Mouse (Mus musculus): ENCODE measurements around the gene Zc3h6.
"Not testable (repeated sequence)": the region's sequence is repeated elsewhere in the genome, so short reads cannot be mapped to it uniquely, and the experiment has no call there.

Gene Zc3h6

GRCm38 (mm10) chr2:128966641-128967580, at the start of gene Zc3h6:
Zc3h6 (plus strand) TSS chr2:128967402.
- DNase-seq (ENCODE audit: low spot score in 2 of 2), result peak; percentile 98 to 99

- no peak for DNase-seq (ENCODE audit: low spot score in 2 of 2)
Observed at GRCm38 (mm10) chr2:128924799-128925198, 42.4 kb upstream of the Zc3h6 start.

GRCm38 (mm10) chr2:128928446-128928845, 38.8 kb upstream of the Zc3h6 start:
- DNase-seq (ENCODE audit: low spot score in 2 of 2), result no peak

GRCm38 (mm10) chr2:128930704-128931103, 36.5 kb upstream of the Zc3h6 start:
- no peak for DNase-seq (ENCODE audit: low spot score in 2 of 2)

GRCm38 (mm10) chr2:128936256-128936655, 30.9 kb upstream of the Zc3h6 start:
- DNase-seq (ENCODE audit: low spot score in 2 of 2), result no peak

DNA sequence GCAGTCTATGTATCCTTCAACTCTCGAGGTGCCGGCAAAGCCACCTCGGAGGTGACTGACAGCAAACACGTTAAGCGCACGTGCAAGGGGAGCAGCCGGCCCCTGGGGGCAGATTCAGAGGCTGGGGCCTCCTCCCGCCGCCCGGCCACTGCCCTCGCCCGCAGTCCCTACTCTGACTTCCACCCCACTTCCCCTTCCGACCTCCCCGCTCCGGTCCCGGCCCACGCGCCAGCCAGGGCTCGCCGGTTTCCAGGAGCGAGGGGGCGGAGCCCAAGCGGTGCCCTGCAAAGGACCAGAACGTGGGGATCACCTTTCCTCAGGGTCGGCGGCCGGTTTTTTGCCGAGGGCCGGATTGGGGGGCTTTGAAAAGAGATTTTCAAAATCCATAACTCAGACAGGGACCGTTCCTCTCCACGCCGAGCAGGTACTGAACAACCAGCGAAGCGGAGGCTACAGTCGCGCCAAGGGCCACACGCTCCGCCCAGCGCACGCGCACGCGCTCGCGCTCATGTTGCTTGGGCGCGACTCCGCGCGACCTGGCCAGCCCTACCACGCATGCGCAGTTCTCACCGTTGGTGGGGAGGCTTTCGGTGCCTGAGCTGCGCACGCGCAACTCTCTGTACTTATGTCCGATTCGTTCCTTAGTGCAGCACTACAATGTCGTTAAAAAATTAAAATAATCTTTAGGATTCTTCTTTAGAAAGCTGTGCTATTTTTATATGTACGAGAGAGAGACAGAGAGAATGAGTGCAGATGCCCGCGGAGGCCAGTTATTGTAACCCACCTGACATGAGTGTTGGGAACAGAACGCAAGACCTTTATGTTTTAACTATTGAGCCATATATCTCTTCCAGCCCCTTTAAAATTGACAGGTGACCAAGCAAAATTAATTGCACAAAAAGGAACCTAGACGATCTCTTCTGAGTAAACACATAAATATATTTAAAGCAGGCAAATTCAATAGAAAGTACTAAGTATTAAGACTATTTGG, 23.4 kb upstream of the Zc3h6 start, which contains the start of gene Zc3h8:
Zc3h8 (minus strand) TSS at position 540 of the 991 bp plus-strand sequence.
- DNase-seq (ENCODE audit: low spot score in 2 of 2), result peak; percentile 97 to 100

- DNase-seq (ENCODE audit: low spot score in 2 of 2), result no peak
Observed at GRCm38 (mm10) chr2:128947962-128948588, 19.1 kb upstream of the Zc3h6 start.

DNA sequence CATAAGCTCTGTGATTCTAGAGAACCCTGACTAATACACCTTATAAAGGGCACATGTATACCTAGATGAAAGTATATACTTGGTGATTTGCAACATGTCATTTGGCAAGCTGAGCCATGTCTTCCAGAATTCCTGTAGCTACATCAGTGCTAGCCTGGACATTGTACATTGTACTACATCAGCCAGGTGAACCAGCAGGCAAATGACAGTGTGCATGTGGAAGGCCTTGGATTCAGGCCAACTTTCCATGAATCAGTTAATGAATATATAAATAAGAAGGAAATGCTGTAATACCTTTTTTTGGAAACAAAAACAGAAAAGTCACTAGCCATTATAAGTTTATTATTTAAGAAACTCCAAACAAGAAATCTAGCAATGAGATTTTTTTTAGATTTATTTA, 13.0 kb upstream of the Zc3h6 start:
- DNase-seq (ENCODE audit: low spot score in 2 of 2), result no peak

GRCm38 (mm10) chr2:128965505-128966105, 1.6 kb upstream of the Zc3h6 start:
- DNase-seq (ENCODE audit: low spot score in 2 of 2), result no peak

GRCm38 (mm10) chr2:128966236-128966635, 966 bp upstream of the Zc3h6 start:
- DNase-seq (ENCODE audit: low spot score in 2 of 2), result no peak

DNA sequence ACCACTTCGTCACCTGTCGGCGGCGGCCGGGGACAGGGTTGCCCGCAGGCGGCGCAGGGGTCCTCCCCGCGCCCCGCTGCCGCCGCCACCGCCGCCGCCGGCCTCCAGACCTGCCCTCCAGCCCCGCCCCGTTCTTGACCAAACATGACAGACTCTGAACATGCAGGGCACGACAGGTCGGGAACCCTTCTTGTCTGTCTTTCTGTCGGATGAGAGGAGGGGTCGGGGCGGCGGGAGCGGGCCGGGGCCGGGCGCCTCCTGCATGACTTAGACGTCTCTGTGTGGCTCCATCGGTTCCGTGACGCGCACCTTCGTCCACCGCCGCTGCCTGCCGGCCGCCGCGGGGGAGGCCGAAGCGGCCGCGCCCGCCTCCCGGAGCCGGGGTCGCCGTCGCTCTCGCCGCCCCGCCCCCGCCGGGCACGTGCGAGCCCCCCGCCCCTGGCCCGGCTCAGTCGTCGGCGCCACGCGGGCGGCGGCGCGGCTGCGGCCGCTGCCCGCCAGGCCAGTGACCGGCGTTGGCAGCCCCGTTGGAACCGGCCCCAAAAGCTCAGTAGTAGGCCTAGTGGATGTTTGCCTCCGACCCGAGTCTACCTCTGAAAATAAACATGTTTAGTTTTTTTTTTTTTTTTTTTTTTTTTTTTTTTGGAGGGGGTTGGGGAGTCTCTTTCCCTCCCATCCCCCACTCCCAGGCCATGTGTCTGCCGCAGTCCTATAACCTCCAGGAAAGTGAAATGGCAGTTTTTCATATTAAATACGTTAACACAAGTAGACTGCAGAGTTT, 649 bp downstream of the Zc3h6 start, which contains the start of gene Gm10762:
Gm10762 (minus strand) TSS at position 65 of the 781 bp plus-strand sequence.
- peak; percentile 82 to 92 for DNase-seq (ENCODE audit: low spot score in 2 of 2)

DNA sequence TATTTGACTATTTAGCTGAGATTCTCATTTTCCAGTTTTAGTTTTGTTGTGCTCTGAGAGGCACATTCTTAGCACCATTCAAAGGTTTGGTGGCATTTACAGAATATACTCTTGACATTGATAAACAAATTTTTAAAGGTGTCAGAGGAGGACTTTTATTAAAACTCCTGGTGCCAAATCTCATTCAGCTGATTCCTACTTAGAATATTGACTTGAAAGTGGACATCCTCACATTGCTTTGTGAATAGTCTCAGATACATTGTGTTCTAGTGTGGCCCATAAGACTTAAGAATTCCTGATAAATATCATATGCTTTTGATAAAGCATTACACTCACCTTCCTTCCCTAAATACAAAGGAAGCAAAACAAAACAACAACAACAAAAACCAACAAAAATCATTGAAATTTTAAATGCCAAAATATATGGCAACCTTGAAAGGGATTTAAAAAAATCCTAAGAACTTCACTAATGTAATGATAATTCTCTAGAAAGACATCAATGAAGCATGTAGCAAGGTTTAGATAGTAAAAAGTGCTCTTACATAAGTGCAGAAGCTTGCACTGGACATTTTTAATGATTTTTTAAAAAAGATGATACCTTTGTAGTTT, 1.4 kb downstream of the Zc3h6 start:
- no peak for DNase-seq (ENCODE audit: low spot score in 2 of 2)

GRCm38 (mm10) chr2:128972301-128972700, 5.1 kb downstream of the Zc3h6 start:
- no peak for DNase-seq (ENCODE audit: low spot score in 2 of 2)

GRCm38 (mm10) chr2:128975572-128975971, 8.4 kb downstream of the Zc3h6 start:
- DNase-seq (ENCODE audit: low spot score in 2 of 2), result no peak

- DNase-seq (ENCODE audit: low spot score in 2 of 2), result no peak
Observed at GRCm38 (mm10) chr2:128984746-128985145, 17.5 kb downstream of the Zc3h6 start.

DNA sequence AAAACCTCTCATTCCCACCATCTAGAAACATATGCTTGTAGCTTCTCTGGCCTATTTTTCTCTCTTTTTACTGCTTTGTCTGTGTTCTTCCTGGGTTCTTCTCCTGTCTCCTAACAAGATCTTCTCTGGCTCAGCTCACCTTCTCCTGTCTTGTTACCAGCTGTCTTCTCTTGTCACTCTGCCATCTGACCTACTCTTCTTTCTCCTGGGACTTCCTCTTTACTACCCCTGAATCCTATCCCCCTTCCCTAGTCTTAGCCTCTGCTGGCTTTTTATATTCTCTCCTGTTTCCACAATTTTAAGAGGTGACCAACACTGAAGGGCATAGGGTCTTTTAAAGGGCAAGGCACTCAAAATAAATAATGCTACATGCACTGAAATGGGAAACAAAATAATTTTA, 37.7 kb downstream of the Zc3h6 start:
- DNase-seq (ENCODE audit: low spot score in 2 of 2), result no peak

GRCm38 (mm10) chr2:129006194-129006749, 39.1 kb downstream of the Zc3h6 start:
- no peak for DNase-seq (ENCODE audit: low spot score in 2 of 2)

- DNase-seq (ENCODE audit: low spot score in 2 of 2), result not testable (repeated sequence)
Observed at GRCm38 (mm10) chr2:129008867-129009266, 41.7 kb downstream of the Zc3h6 start.

DNA sequence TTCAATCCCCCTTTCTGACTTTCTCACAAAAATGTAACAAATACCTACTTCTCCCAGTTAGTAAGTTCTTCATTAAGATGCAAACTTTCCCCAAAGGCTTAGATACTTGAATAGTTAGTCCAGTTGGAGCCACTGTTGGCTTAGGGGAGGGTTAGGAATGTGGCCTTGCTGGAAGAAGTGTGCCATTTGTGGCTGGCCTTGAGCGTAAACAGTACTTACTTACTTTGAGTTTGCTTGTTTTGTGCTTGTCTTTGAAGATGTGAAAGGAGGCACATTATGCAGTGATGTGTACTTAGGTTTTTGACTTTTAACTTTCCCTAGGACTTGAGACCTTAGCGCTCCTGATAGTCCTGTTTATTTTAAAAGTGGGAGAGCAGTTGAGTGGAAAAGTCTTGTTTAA, 52.9 kb downstream of the Zc3h6 start:
- no peak for DNase-seq (ENCODE audit: low spot score in 2 of 2)

- no peak for DNase-seq (ENCODE audit: low spot score in 2 of 2)
Observed at GRCm38 (mm10) chr2:129024820-129025219, 57.6 kb downstream of the Zc3h6 start.

Measured in spleen, postnatal 4 days (tissue).